Mouse (Mus musculus) heart, adult 2 months (tissue): ENCODE measurements at regions not wholly inside any gene's neighbourhood (a gene's known extent, or its start where the extent isn't known, plus 50 kb on each side); places are given as distances from the start of the nearest gene placed in this dataset.
A peak's percentile ranks its signal among the peaks of the same experiment; 100 is the strongest.

Experiments used
- DNase-seq, 2 experiments: peaks; one replicate each; pipeline ENCODE4 v3.0.0; 2021
- H3K27ac ChIP-seq: fragments of 200-600 bp; 2 replicates; pipeline ENCODE4 v1.8.1; 2022
- H3K27me3 ChIP-seq: fragments of 200-500 bp; 2 replicates; pipeline ENCODE4 v1.6.1; 2012; ENCODE audit warnings: mild to moderate bottlenecking, low read length, inconsistent platforms, mixed read lengths; ENCODE audit not compliant: control insufficient read depth, insufficient read depth
- H3K36me3 ChIP-seq: fragments of 200-500 bp; 2 replicates; pipeline ENCODE4 v1.6.1; 2012; ENCODE audit warnings: low read length, inconsistent platforms; ENCODE audit not compliant: control insufficient read depth, insufficient read depth
- H3K4me1 ChIP-seq: fragments of 200-500 bp; 2 replicates; pipeline ENCODE4 v1.6.1; 2011; ENCODE audit warnings: low read length; ENCODE audit not compliant: control insufficient read depth, insufficient read depth
- H3K4me3 ChIP-seq: fragments of 200-600 bp; 2 replicates; pipeline ENCODE4 v1.8.1; 2022
- H3K79me2 ChIP-seq: fragments of 200-500 bp; replicated peaks from 2 replicates; pipeline ENCODE4 v1.6.1; 2012; ENCODE audit warnings: mild to moderate bottlenecking, inconsistent platforms, low read length, moderate library complexity, mixed read lengths; ENCODE audit not compliant: control insufficient read depth, insufficient read depth
- H3K9ac ChIP-seq: fragments of 200-500 bp; 2 replicates; pipeline ENCODE4 v1.6.1; 2012; ENCODE audit warnings: low read depth, mild to moderate bottlenecking, control low read depth, inconsistent platforms, low read length, mixed read lengths
- CTCF ChIP-seq: fragments of 200-600 bp; IDR thresholded peaks from 2 replicates; pipeline ENCODE4 v1.8.1; 2022; ENCODE audit warnings: antibody characterized with exemption, mild to moderate bottlenecking, moderate library complexity
- EP300 ChIP-seq: fragments of 200-500 bp; IDR thresholded peaks from 2 replicates; pipeline ENCODE4 v1.6.1; 2011; ENCODE audit warnings: low read depth, low read length, control low read depth; ENCODE audit not compliant: insufficient read depth
- POLR2A ChIP-seq: fragments of 200-500 bp; IDR thresholded peaks from 2 replicates; pipeline ENCODE4 v1.6.1; 2011; ENCODE audit warnings: mild to moderate bottlenecking, low read depth, low read length, control low read depth; ENCODE audit not compliant: insufficient read depth
- WGBS: fragments of 180-500 bp; shearing (Covaris S2); methylation state at CpG from one replicate; pipeline ENCODE4 v1.1.7; 2018; 5-methylcytosine and 5-hydroxymethylcytosine counted together
- intact Hi-C: fragments of 180-260 bp; cut with DNase I; formaldehyde crosslinking; loops from one replicate; pipeline ENCODE4 v1.15.1; 2025

GRCm38 (mm10) chr14:72371702-72372277 is 119.8 kb downstream of the Gm9195 start:
- Histone ChIP-seq H3K4me1 (no peaks in the 10 kb centered on the region), H3K79me2 (no peaks in the 10 kb centered on the region), H3K4me3 (no peak overlapping the region), H3K27me3 (no peaks in the 10 kb centered on the region; the same call in 1 of the 2 replicates), H3K27ac (no peak overlapping the region), H3K36me3 (no peaks in the 10 kb centered on the region), H3K9ac (no peak overlapping the region)
- WGBS, result 8% methylated on average over 10 of the region's 10 CpGs
- intact Hi-C loops, result no loop called here
- DNase-seq, result peak; percentile 34 to 74
- no peak for TF ChIP-seq EP300
- no peak for TF ChIP-seq POLR2A
- peak; percentile 80 for TF ChIP-seq CTCF

- Histone ChIP-seq H3K4me1 (no peaks in the 10 kb centered on the region), H3K36me3 (no peaks in the 10 kb centered on the region), H3K79me2 (no peaks in the 10 kb centered on the region), H3K9ac (no peak overlapping the region), H3K27me3 (no peaks in the 10 kb centered on the region), H3K4me3 (no peak overlapping the region), H3K27ac (no peak overlapping the region)
- WGBS, result 74% methylated on average over 4 of the region's 4 CpGs
- intact Hi-C loops, result no loop called here
- TF ChIP-seq CTCF, result no peak
- TF ChIP-seq POLR2A, result no peak
- TF ChIP-seq EP300, result no peak
- no peak for DNase-seq
Measured at GRCm38 (mm10) chr14:72360829-72361520, 130.7 kb downstream of the Gm9195 start.

- DNase-seq, result no peak
- Histone ChIP-seq H3K27me3 (no peaks in the 10 kb centered on the region), H3K4me3 (no peak overlapping the region), H3K9ac (no peak overlapping the region), H3K27ac (no peak overlapping the region), H3K4me1 (no peaks in the 10 kb centered on the region), H3K79me2 (no peaks in the 10 kb centered on the region), H3K36me3 (no peaks in the 10 kb centered on the region)
- WGBS, result 84% methylated on average over 7 of the region's 7 CpGs
- intact Hi-C loops, result no loop called here
- TF ChIP-seq POLR2A (no peak), EP300 (no peak), CTCF (no peak)
Measured at GRCm38 (mm10) chr14:72360181-72360580, 131.5 kb downstream of the Gm9195 start.

- intact Hi-C loops, result no loop called here
- WGBS, result 89% methylated on average over 3 of the region's 3 CpGs
Measured at GRCm38 (mm10) chr14:72357915-72358314, 133.7 kb downstream of the Gm9195 start.

GRCm38 (mm10) chr14:72342181-72342580 is 149.5 kb downstream of the Gm9195 start:
- Histone ChIP-seq H3K9ac (no peak overlapping the region), H3K36me3 (no peaks in the 10 kb centered on the region), H3K27ac (no peak overlapping the region), H3K79me2 (no peaks in the 10 kb centered on the region), H3K4me1 (no peaks in the 10 kb centered on the region), H3K4me3 (no peak overlapping the region), H3K27me3 (no peaks in the 10 kb centered on the region)
- 48% methylated on average over 5 of the region's 5 CpGs for WGBS
- intact Hi-C loops, result no loop called here
- no peak for DNase-seq
- TF ChIP-seq CTCF (no peak), POLR2A (no peak), EP300 (no peak)

More at GRCm38 (mm10) chr14:72357915-72358314, 133.7 kb downstream of the Gm9195 start:
- H3K27me3 ChIP-seq, result no peaks in the 10 kb centered on the region
- H3K4me1 ChIP-seq, result no peaks in the 10 kb centered on the region
- no peak overlapping the region for H3K9ac ChIP-seq
- H3K79me2 ChIP-seq, result no peaks in the 10 kb centered on the region
- H3K36me3 ChIP-seq, result no peaks in the 10 kb centered on the region
- DNase-seq, result no peak
- no peak for TF ChIP-seq EP300
- no peak for TF ChIP-seq POLR2A
- no peak for TF ChIP-seq CTCF
- H3K27ac ChIP-seq, result no peak overlapping the region
- H3K4me3 ChIP-seq, result no peak overlapping the region

GRCm38 (mm10) chr14:72341590-72342154 is 150.0 kb downstream of the Gm9195 start:
- H3K79me2 ChIP-seq, result no peaks in the 10 kb centered on the region
- H3K27ac ChIP-seq, result no peak overlapping the region
- intact Hi-C loops, result no loop called here
- no peaks in the 10 kb centered on the region for H3K36me3 ChIP-seq
- TF ChIP-seq EP300, result no peak
- no peak for TF ChIP-seq CTCF
- TF ChIP-seq POLR2A, result no peak
- DNase-seq, result no peak
- H3K4me3 ChIP-seq, result no peak overlapping the region
- H3K4me1 ChIP-seq, result no peaks in the 10 kb centered on the region
- 73% methylated on average over 14 of the region's 14 CpGs for WGBS
- no peak overlapping the region for H3K9ac ChIP-seq
- H3K27me3 ChIP-seq, result no peaks in the 10 kb centered on the region
